Mouse (Mus musculus) embryonic fibroblast, embryonic 13.5 days (primary cell): ENCODE measurements around the gene Kcnj9. TPM values are rescaled to one million over a fixed set of nuclear protein-coding genes. Genes with fewer than 3 reads are reported as not detected.

Experiments
- H3K27ac ChIP-seq: 2 replicates; pipeline ENCODE4 v1.5.1; 2012; ENCODE audit warnings: low read length, control low read depth, inconsistent platforms; ENCODE audit not compliant: insufficient read depth
- H3K4me1 ChIP-seq: 2 replicates; pipeline ENCODE4 v1.6.1; 2011; ENCODE audit warnings: low read length; ENCODE audit not compliant: control insufficient read depth, insufficient read depth
- H3K4me3 ChIP-seq: 2 replicates; pipeline ENCODE4 v1.5.1; 2011; ENCODE audit warnings: mild to moderate bottlenecking, control low read depth, low read length; ENCODE audit not compliant: insufficient read depth
- CTCF ChIP-seq: IDR thresholded peaks from 2 replicates; pipeline ENCODE4 v1.5.1; 2011; ENCODE audit warnings: mild to moderate bottlenecking, control low read depth, low read length, moderate library complexity, borderline replicate concordance; ENCODE audit not compliant: insufficient read depth
- POLR2A ChIP-seq: IDR thresholded peaks from 2 replicates; pipeline ENCODE4 v1.6.1; 2011; ENCODE audit warnings: low read depth, mild to moderate bottlenecking, control low read depth, low read length, moderate library complexity
- polyA plus RNA-seq: library from polyadenylated mRNA; stranded (reverse); fragments of >200 nt; gene quantifications from 2 replicates; pipeline ENCODE4 v1.2.4, GENCODE M21; 2011; ENCODE audit warnings: low read depth; ENCODE audit not compliant: missing spikeins, insufficient read length

The Kcnj9 gene
- polyA plus RNA-seq, 1 experiment: not detected

DNA sequence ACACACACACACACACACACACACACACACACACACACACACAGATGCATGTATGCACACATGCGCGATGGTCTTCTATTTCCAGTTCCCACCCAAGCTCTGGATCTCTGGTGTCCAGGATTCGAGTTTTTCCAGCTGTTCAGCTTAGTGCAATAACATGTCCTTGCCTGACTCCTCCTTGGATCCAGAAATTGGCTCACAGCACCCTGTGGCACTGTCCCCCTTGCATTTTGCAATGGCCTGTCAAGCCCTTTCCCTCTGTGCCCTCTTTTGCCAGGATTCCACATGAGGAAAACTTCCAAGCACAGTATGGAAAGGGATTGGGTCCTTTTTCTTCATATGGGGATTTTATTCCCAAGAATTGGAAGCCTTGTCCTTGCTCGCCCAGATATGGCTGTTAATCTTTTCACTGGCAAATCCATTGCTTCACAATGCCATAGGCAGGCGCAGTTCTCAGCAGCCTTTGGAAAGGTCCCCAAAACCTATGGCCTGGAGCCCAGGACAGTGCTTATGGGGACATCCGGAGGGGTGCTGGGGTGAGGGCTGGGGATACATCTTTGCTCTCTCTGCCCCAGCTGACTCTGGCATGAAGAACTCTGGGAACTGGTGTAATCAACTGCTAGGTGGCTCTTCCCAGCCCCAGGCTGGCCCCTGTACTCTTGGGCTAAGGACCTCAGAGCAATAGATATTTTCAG lies 32.2 kb downstream of the Kcnj9 start:
- TF ChIP-seq POLR2A: no peak
- no peak for TF ChIP-seq CTCF
- H3K27ac ChIP-seq: no peak overlapping the region
- H3K4me1 ChIP-seq: peaks cover 2% of the 10 kb centered on the region; the same call in 1 of the 2 replicates
- no peak overlapping the region for H3K4me3 ChIP-seq

DNA sequence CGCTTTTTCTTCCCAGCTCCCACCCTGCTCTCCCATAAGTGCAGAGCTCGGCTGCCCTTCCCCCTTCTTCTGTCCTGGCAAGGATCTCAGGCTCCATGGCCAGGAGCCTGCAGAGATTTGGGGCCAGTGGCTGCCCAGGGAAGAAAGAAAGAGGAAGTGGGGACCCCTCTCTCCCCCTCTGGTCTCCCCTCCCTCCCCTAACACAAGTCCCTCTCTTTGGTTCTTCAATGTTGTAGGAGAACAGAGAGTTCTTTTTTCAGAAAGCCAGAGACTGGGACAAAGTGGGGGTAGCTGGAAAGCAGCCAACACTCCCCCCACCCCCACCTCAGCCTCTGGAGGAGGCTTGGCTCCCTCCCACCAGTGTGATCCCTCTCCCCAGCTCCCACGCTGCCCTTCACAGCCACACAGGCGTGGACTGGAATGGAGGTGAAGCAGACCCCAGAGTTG lies 33.3 kb downstream of the Kcnj9 start:
- TF ChIP-seq POLR2A (no peak), CTCF (no peak)
- no peak overlapping the region for H3K27ac ChIP-seq
- H3K4me1 ChIP-seq: peaks cover 2% of the 10 kb centered on the region; the same call in 1 of the 2 replicates
- no peak overlapping the region for H3K4me3 ChIP-seq

DNA sequence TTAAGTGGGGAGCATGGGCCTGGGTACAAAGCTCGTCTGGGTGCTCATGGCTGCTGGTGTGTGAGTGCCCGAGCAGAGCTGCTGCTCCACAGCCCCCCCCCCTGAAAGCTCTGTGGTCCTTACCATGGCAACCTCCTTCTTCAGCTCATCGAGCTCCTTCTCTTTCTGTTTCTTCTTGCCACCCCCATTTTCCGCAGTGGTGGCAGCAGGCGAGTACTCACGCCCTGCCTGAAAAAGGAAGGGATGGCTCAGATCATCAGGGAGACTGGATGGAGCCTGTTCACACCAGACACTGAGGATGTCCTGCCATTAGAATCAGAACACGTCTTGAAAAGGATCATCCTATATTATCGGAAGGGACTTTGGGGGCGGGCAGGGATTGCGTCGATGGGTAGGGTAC lies 35.7 kb downstream of the Kcnj9 start:
- no peak overlapping the region for H3K27ac ChIP-seq
- H3K4me3 ChIP-seq: no peak overlapping the region
- TF ChIP-seq POLR2A (no peak), CTCF (no peak)
- peaks cover 2% of the 10 kb centered on the region; the same call in 1 of the 2 replicates for H3K4me1 ChIP-seq

DNA sequence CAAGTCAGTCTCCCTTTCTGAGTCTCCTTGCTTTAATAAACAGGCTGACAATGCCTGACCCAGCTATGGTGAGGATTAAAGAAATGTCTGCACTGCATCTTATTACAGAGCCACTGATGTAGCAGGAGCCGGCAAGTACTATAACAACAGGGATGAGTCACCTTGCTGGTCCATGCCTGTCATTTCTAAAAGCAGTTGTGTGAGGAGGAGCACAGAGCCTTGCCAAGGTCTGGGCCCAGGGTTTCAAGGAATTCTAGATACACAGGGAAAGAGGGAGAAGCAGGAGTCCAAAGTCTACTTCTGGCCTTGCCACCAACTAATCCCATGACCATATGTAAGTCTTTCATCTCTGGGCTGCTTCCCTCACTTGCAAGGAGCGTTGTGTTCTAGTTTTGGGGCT lies 36.2 kb downstream of the Kcnj9 start:
- H3K4me1 ChIP-seq: peaks cover 2% of the 10 kb centered on the region; the same call in 1 of the 2 replicates
- TF ChIP-seq CTCF: no peak
- no peak overlapping the region for H3K27ac ChIP-seq
- no peak overlapping the region for H3K4me3 ChIP-seq

DNA sequence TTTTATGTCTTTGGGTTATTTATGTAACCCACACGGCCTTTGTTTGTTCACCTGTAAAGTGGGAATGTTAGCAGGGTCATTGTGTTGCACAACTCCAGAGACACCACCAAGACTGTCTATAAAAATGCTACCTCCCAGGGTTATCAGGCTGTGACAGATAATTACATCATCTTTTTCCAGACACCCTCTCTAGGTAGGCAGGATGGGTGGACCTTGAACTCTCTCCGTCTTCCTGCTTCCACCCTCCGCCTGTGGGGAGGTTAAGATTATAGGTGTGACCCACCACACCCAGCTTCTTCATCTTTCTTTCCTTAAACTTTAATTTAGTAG lies 39.5 kb downstream of the Kcnj9 start:
- Histone ChIP-seq H3K27ac (no peak overlapping the region), H3K4me1 (peaks cover 2% of the 10 kb centered on the region; the same call in 1 of the 2 replicates), H3K4me3 (no peak overlapping the region)
- TF ChIP-seq CTCF (no peak), POLR2A (no peak)

DNA sequence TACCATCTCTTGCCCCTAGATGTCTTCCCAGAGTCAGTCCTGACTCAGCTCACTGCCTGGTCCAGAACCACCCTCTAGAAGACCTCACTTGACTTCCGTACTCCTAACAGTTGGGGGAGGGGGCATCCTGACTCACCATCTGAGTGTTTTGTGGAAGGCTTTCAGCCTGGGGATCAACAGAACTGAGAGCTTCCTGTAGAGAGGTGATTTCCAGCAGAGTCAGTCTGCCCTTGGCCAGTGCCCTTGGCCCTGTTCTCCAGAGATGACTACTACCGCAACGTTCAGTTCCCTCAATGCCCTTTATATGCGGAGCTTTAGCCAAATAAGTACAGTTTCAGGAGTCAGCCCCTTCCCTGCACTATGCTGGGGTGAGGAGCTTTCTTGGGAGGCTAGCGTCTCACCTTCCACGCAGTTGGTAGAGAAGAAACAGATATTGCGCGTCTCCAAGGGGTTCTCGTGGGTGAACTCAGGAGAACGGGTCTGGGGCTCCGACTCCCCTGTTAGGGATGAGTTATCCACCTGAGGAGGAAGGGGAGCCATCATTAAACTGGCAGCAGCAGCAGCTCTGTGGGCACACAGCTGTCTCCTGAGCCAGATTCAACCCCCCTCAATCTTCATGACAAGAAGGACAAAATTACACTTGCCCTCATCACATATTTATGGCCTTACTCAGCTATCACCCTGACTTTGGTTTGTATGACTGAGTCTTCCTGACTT lies 40.1 kb downstream of the Kcnj9 start:
- Histone ChIP-seq H3K4me3 (no peak overlapping the region), H3K4me1 (peaks cover 2% of the 10 kb centered on the region; the same call in 1 of the 2 replicates), H3K27ac (no peak overlapping the region)
- TF ChIP-seq POLR2A (no peak), CTCF (no peak)

DNA sequence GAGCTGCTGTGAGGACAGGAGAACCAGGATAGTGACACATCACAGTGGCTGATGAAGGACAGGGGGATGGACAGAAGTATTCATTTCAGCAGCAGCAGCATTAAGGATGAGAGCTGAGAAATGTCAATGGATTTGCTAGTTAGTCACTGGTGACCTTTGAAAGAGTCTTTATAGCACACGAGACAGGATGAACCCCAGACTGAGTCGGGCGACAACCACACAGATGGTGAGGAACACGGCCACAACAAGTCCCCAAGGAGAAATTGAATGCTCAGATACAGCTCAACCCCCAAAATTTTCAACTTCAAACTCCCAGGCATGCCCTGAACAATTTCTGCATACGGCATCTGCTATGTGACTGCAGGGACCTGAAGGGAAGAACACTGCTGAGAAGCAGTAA lies 42.4 kb downstream of the Kcnj9 start:
- Histone ChIP-seq H3K27ac (no peak overlapping the region), H3K4me1 (no peaks in the 10 kb centered on the region), H3K4me3 (no peak overlapping the region)
- TF ChIP-seq POLR2A: no peak
- no peak for TF ChIP-seq CTCF

DNA sequence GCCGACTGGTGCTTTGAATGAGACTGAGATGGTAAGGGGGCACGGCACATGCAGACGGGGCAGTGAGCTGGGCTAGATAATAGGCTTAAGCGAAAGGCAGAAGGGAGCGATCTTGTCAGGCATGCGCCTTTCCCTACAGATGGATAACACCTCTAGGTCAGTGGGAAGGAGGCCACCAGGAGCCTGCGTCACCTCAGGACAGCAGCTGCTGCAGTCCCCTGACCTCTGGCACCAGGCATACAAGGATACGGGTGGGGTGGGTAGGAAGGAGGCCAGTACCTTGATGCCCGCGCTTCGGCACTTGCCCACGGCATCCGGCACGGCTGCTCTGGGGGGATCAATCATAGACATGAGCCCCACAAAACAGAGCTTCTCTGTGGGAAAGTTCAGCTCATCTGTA lies 44.9 kb downstream of the Kcnj9 start:
- H3K27ac ChIP-seq: no peak overlapping the region
- no peak overlapping the region for H3K4me3 ChIP-seq
- no peaks in the 10 kb centered on the region for H3K4me1 ChIP-seq
- no peak for TF ChIP-seq POLR2A
- no peak for TF ChIP-seq CTCF

DNA sequence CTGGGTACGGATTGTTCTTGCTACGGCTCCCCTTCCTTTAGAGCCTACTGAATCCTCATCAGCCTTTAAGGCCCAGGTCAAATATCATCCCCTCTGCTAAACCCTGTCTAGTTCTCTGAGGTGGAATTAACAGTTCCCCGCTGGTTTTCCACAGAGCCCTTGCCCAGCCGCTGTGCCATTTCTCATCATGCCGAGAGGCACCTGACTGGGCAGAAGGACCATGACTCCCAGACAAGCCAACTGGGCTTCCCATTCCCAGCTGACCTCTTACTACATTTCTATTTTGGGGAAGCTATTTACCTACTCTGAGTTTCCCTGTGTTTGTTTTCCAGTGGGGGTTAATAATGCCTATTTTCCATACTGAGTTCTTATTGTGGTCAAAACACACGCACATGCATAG lies 46.0 kb downstream of the Kcnj9 start:
- no peak for TF ChIP-seq POLR2A
- no peak for TF ChIP-seq CTCF
- H3K27ac ChIP-seq: no peak overlapping the region
- no peak overlapping the region for H3K4me3 ChIP-seq
- H3K4me1 ChIP-seq: no peaks in the 10 kb centered on the region

DNA sequence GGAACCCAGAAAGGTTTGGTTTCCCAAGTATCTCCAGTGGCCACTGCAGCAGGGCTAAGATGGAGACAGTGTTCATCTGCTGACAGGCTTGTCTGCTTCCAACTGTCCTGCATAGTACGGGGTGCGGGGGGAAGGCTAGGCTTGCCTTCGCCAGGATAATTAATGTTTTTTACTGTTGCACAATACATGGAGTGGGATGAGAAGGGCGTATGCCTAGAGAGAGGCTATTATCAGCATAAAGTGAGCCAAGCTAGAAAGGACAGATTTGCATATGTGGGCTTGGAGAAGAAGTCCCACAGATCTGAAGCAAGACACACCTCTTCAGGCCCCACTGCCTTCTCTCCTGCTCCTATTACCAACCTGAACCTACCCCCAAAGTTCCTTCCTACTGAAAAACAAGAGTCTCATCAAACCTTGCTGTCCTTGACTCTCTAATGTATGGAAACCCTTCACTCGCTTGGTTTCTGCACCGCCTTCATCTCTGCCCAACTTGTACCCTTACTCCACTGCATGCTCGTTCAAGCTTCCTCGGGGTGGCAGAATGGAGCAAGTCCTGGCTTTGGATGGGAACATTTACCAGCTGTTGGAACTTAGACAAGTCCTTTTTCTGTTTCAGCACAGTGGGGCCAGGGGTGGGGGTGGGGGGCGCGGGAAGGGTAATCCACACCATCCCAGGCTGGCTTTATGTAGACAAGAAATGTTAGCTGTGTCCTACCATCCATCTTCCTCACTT lies 47.4 kb downstream of the Kcnj9 start:
- Histone ChIP-seq H3K4me3 (no peak overlapping the region), H3K4me1 (no peaks in the 10 kb centered on the region), H3K27ac (no peak overlapping the region)
- TF ChIP-seq POLR2A (no peak), CTCF (no peak)
